Mouse (Mus musculus) heart, adult 11 months (tissue): Measurements from ENCODE around the gene Arl8b.

Source experiments
- DNase-seq: peaks from one replicate; pipeline ENCODE4 v3.0.0; 2022

The Arl8b gene

GRCm38 (mm10) chr6:108785551-108785950 lies 2.7 kb downstream of the Arl8b start:
- DNase-seq: no peak

- DNase-seq: no peak
These were observed 8.6 kb downstream of the Arl8b start for GRCm38 (mm10) chr6:108791498-108791897.

GRCm38 (mm10) chr6:108795912-108796311 lies 13.0 kb downstream of the Arl8b start:
- peak; percentile 2 for DNase-seq

- peak; percentile 93 for DNase-seq
These were observed 13.8 kb downstream of the Arl8b start for GRCm38 (mm10) chr6:108796706-108797105.

- DNase-seq: peak; percentile 85
These were observed 22.3 kb downstream of the Arl8b start for GRCm38 (mm10) chr6:108805194-108805593.

- peak; percentile 62 for DNase-seq
These were observed 23.0 kb downstream of the Arl8b start for GRCm38 (mm10) chr6:108805871-108806270.

- peak; percentile 25 for DNase-seq
These were observed 24.5 kb downstream of the Arl8b start for GRCm38 (mm10) chr6:108807446-108807845.

GRCm38 (mm10) chr6:108808786-108809185 lies 25.9 kb downstream of the Arl8b start:
- DNase-seq: peak; percentile 48

- DNase-seq: peak; percentile 55
These were observed 27.3 kb downstream of the Arl8b start for GRCm38 (mm10) chr6:108810237-108810636.

- DNase-seq: no peak
These were observed 29.2 kb downstream of the Arl8b start for GRCm38 (mm10) chr6:108812134-108812533.

GRCm38 (mm10) chr6:108817510-108817909 lies 34.6 kb downstream of the Arl8b start:
- DNase-seq: no peak

- peak; percentile 87 for DNase-seq
These were observed 42.1 kb downstream of the Arl8b start for GRCm38 (mm10) chr6:108824816-108825545.

- DNase-seq: peak; percentile 74
These were observed 43.2 kb downstream of the Arl8b start for GRCm38 (mm10) chr6:108826070-108826469.

GRCm38 (mm10) chr6:108827336-108827920 lies 44.5 kb downstream of the Arl8b start:
- peak; percentile 45 for DNase-seq

GRCm38 (mm10) chr6:108828234-108828868 lies 45.5 kb downstream of the Arl8b start, which contains the start of gene Edem1:
Gene Edem1, plus strand, starts transcription at chr6:108828641.
- peak; percentile 100 for DNase-seq

GRCm38 (mm10) chr6:108828872-108829271 lies 46.0 kb downstream of the Arl8b start:
- DNase-seq: no peak

- peak; percentile 97 for DNase-seq
These were observed 46.8 kb downstream of the Arl8b start for GRCm38 (mm10) chr6:108829386-108830370.

GRCm38 (mm10) chr6:108832170-108832569 lies 49.3 kb downstream of the Arl8b start:
- DNase-seq: peak; percentile 81

GRCm38 (mm10) chr6:108832989-108833388 lies 50.1 kb downstream of the Arl8b start:
- DNase-seq: no peak

- peak; percentile 37 for DNase-seq
These were observed 51.2 kb downstream of the Arl8b start for GRCm38 (mm10) chr6:108833963-108834697.

GRCm38 (mm10) chr6:108835765-108836691 lies 53.1 kb downstream of the Arl8b start:
- DNase-seq: peak; percentile 97
